Mouse (Mus musculus) stomach, postnatal 0 days (tissue): ENCODE results near the gene Pdp2. TPM values are rescaled to one million over a fixed set of nuclear protein-coding genes. Genes with fewer than 3 reads are reported as not detected.

Experiments
- ATAC-seq: fragments of 200-750 bp; cut with Nextera tagmentation; 2 replicates; pipeline ENCODE4 v1.8.0; 2017; ENCODE audit not compliant: low FRiP score, low TSS enrichment
- DNase-seq: peaks from one replicate; pipeline ENCODE4 v3.0.0-alpha.2; 2016; ENCODE audit warnings: low spot score
- H3K27ac ChIP-seq: fragments of 300-500 bp; sonication (generic); replicated peaks from 2 replicates; pipeline ENCODE4 v1.5.1; 2014; ENCODE audit warnings: mild to moderate bottlenecking, control low read depth
- H3K27me3 ChIP-seq: fragments of 300-500 bp; sonication (generic); 2 replicates; pipeline ENCODE4 v1.6.1; 2014; ENCODE audit warnings: low read length; ENCODE audit not compliant: control insufficient read depth, insufficient read depth
- H3K36me3 ChIP-seq: fragments of 300-500 bp; sonication (generic); 2 replicates; pipeline ENCODE4 v1.6.1; 2014; ENCODE audit warnings: low read length, mixed read lengths; ENCODE audit not compliant: control insufficient read depth, insufficient read depth
- H3K4me1 ChIP-seq: fragments of 300-500 bp; sonication (generic); replicated peaks from 2 replicates; pipeline ENCODE4 v1.6.1; 2014; ENCODE audit warnings: antibody characterized with exemption; ENCODE audit not compliant: control insufficient read depth, insufficient read depth
- H3K4me2 ChIP-seq: fragments of 300-500 bp; sonication (generic); replicated peaks from 2 replicates; pipeline ENCODE4 v1.6.1; 2014; ENCODE audit warnings: low read depth, mild to moderate bottlenecking, control low read depth, moderate library complexity
- H3K4me3 ChIP-seq: fragments of 300-500 bp; sonication (generic); 2 replicates; pipeline ENCODE4 v1.5.1; 2014; ENCODE audit warnings: low read depth, low read length, control low read depth
- H3K9ac ChIP-seq: fragments of 300-500 bp; sonication (generic); 2 replicates; pipeline ENCODE4 v1.6.1; 2014; ENCODE audit warnings: mild to moderate bottlenecking, low read length, control low read depth, mixed read lengths
- H3K9me3 ChIP-seq: fragments of 300-500 bp; sonication (generic); 2 replicates; pipeline ENCODE4 v1.6.1; 2016; ENCODE audit warnings: low read length; ENCODE audit not compliant: control insufficient read depth
- CTCF ChIP-seq: IDR thresholded peaks from 2 replicates; pipeline ENCODE4 v1.5.1; 2016; ENCODE audit warnings: antibody characterized with exemption, low read depth, mild to moderate bottlenecking, moderate library complexity
- EP300 ChIP-seq: optimal IDR thresholded peaks from 2 replicates; pipeline ENCODE3; 2016; ENCODE audit warnings: antibody characterized with exemption
- WGBS: fragments of 180-500 bp; shearing (Covaris S2); extraction: QIAGEN DNeasy Blood & Tissue Kit; methylation state at CpG from one replicate; pipeline ENCODE4 v1.1.7; 2014; 5-methylcytosine and 5-hydroxymethylcytosine counted together
- polyA plus RNA-seq: library from polyadenylated mRNA; unstranded; fragments of >200 nt; fragmentation: Nextera tagmentation; extraction: Ambion mirVana; gene quantifications from 2 replicates; pipeline ENCODE4 v1.2.1, GENCODE M21; 2015

Gene Pdp2
- polyA plus RNA-seq, 1 experiment from 2014 or later, result 6.2 TPM

- no peak for TF ChIP-seq CTCF
- TF ChIP-seq EP300, result no peak
- no peak for ATAC-seq
- no peak for DNase-seq
- Histone ChIP-seq H3K9ac (no peak overlapping the region), H3K4me2 (no peak overlapping the region), H3K36me3 (peaks cover 6% of the 10 kb centered on the region; the same call in 1 of the 2 replicates), H3K9me3 (no peaks in the 10 kb centered on the region), H3K4me1 (0 out of 2 replicates have a peak, but pooled peaks cover 9% of the 10 kb centered on the region), H3K27me3 (no peaks in the 10 kb centered on the region), H3K4me3 (no peak overlapping the region), H3K27ac (no peak overlapping the region)
- 83% methylated on average over 6 of the region's 6 CpGs for WGBS
Measured at GRCm38 (mm10) chr8:104638010-104638409, 46.8 kb downstream of the Pdp2 start.

GRCm38 (mm10) chr8:104640241-104640640 lies 49.0 kb downstream of the Pdp2 start:
- H3K9ac ChIP-seq, result peak overlapping the region; percentile 83

GRCm38 (mm10) chr8:104640831-104641370 lies 49.6 kb downstream of the Pdp2 start:
- no peak for ATAC-seq
- H3K36me3 ChIP-seq, result peaks cover 6% of the 10 kb centered on the region; the same call in 1 of the 2 replicates
- no peak for DNase-seq
- peak overlapping the region; percentile 83 for H3K9ac ChIP-seq
- no peak overlapping the region; the same call in 1 of the 2 replicates for H3K27ac ChIP-seq
- no peaks in the 10 kb centered on the region for H3K9me3 ChIP-seq
- H3K4me3 ChIP-seq, result peak overlapping the region; percentile 88
- no peak for TF ChIP-seq CTCF
- TF ChIP-seq EP300, result no peak
- H3K27me3 ChIP-seq, result no peaks in the 10 kb centered on the region
- 0 out of 2 replicates have a peak, but pooled peaks cover 9% of the 10 kb centered on the region for H3K4me1 ChIP-seq
- 6% methylated on average over 25 of the region's 25 CpGs for WGBS
- H3K4me2 ChIP-seq, result peak overlapping the region; percentile 84

More at GRCm38 (mm10) chr8:104640241-104640640, 49.0 kb downstream of the Pdp2 start:
- Histone ChIP-seq H3K4me3 (peak overlapping the region; percentile 88), H3K36me3 (peaks cover 6% of the 10 kb centered on the region; the same call in 1 of the 2 replicates), H3K27me3 (no peaks in the 10 kb centered on the region), H3K4me1 (0 out of 2 replicates have a peak, but pooled peaks cover 9% of the 10 kb centered on the region), H3K4me2 (peak overlapping the region; percentile 84), H3K9me3 (no peaks in the 10 kb centered on the region), H3K27ac (peak overlapping the region; percentile 35; the same call in 1 of the 2 replicates)
- ATAC-seq, result peak; percentile 16; the same call in 1 of the 2 replicates
- peak; percentile 29 for DNase-seq
- 67% methylated on average over 7 of the region's 7 CpGs for WGBS
- TF ChIP-seq CTCF, result no peak
- TF ChIP-seq EP300, result no peak

- Histone ChIP-seq H3K9me3 (no peaks in the 10 kb centered on the region), H3K27ac (peak within 1 kb of the TSS; percentile 81), H3K36me3 (peaks cover 6% of the 10 kb centered on the region; the same call in 1 of the 2 replicates), H3K27me3 (no peaks in the 10 kb centered on the region), H3K4me1 (0 out of 2 replicates have a peak, but pooled peaks cover 9% of the 10 kb centered on the region), H3K9ac (peak within 1 kb of the TSS; percentile 83), H3K4me2 (peak within 1 kb of the TSS; percentile 84), H3K4me3 (peak within 1 kb of the TSS; percentile 88)
- ATAC-seq, result peak; percentile 90
- peak; percentile 92 for DNase-seq
- WGBS, result under 1% methylated on average over 66 of the region's 66 CpGs
- TF ChIP-seq CTCF (no peak), EP300 (no peak)
Measured at GRCm38 (mm10) chr8:104641426-104642323, 50.4 kb downstream of the Pdp2 start, which contains the start of gene Ciao2b. Gene Ciao2b (minus strand): TSS chr8:104641965.

- no peaks in the 10 kb centered on the region for H3K27me3 ChIP-seq
- no peaks in the 10 kb centered on the region for H3K9me3 ChIP-seq
- peaks cover 6% of the 10 kb centered on the region; the same call in 1 of the 2 replicates for H3K36me3 ChIP-seq
- TF ChIP-seq CTCF, result no peak
- TF ChIP-seq EP300, result no peak
- no peak for ATAC-seq
- no peak for DNase-seq
- peak overlapping the region; percentile 81; the same call in 1 of the 2 replicates for H3K27ac ChIP-seq
- WGBS, result 74% methylated on average over 6 of the region's 6 CpGs
- H3K4me3 ChIP-seq, result peak overlapping the region; percentile 88
- H3K4me1 ChIP-seq, result 0 out of 2 replicates have a peak, but pooled peaks cover 9% of the 10 kb centered on the region
- peak overlapping the region; percentile 83 for H3K9ac ChIP-seq
- H3K4me2 ChIP-seq, result peak overlapping the region; percentile 84
Measured at GRCm38 (mm10) chr8:104642324-104642654, 51.0 kb downstream of the Pdp2 start.
